Mouse (Mus musculus): ENCODE measurements around the gene Arih1. TPM values are rescaled to one million over a fixed set of nuclear protein-coding genes. Genes with fewer than 3 reads are reported as not detected.

Gene Arih1
- polyA plus RNA-seq, 1 experiment = 16.9 TPM

DNA sequence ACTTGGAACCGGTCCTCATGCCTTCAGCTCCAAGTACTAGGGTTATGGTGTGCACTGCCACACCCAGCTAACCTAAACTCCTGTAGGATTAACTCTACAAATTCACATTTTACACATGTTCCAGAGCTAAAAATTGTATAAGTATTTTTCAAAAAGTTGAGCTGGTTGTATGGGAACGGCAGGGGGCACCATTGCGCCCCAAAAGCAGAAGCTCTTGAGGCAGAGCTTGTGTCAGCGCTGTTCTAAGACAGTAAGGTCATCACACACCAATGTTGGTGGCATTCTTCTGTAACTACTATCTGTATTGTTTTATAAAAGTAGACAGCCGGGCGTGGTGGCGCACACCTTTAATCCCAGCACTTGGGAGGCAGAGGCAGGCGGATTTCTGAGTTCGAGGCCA is 146.4 kb downstream of the Arih1 start:
- no peak overlapping the region for H3K4me3 ChIP-seq (ENCODE audit: insufficient read depth, low read depth, low read length)
- 81% methylated on average over 9 of the region's 9 CpGs for WGBS
- H3K27me3 ChIP-seq (replicated peaks; ENCODE audit: control insufficient read depth, insufficient read depth, low read length) = no peaks in the 10 kb centered on the region
- DNase-seq = peak; percentile 7
- no peaks in the 10 kb centered on the region for H3K4me1 ChIP-seq (ENCODE audit: control insufficient read depth, insufficient read depth, low read length)
- peaks cover 1% of the 10 kb centered on the region; the same call in 1 of the 2 replicates for H3K36me3 ChIP-seq (ENCODE audit: control insufficient read depth, insufficient read depth, low read length)
- H3K27ac ChIP-seq (ENCODE audit: insufficient read depth, low read depth, low read length) = no peak overlapping the region
- TF ChIP-seq CTCF (conservative IDR thresholded peaks at IDR 0.05; ENCODE audit: insufficient read depth, insufficient read length, low read depth, low read length) (peak; percentile 64), POLR2A (IDR thresholded peaks at IDR 0.05; ENCODE audit: low read depth, low read length) (no peak)

DNA sequence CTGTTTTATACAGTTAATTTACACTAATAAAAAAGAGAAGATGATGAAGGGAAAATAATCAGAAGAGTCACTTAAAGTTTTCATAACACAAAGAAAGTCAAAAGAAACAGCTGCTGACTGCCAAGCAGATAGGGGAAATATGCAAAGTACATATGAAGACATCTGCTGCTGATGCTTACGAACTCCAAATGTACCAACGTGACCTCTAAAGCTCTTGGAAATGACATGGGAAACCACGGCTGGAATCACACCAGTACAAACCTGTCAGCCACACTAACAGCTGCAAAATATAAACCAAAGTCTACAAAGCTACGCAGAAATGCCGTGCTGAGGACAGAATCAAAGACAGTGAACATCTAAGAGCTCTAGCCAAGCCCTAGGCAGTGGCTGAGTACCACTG is 147.3 kb downstream of the Arih1 start:
- no peak overlapping the region for H3K4me3 ChIP-seq (ENCODE audit: insufficient read depth, low read depth, low read length)
- 80% methylated on average over 5 of the region's 5 CpGs for WGBS
- no peaks in the 10 kb centered on the region for H3K27me3 ChIP-seq (replicated peaks; ENCODE audit: control insufficient read depth, insufficient read depth, low read length)
- H3K4me1 ChIP-seq (ENCODE audit: control insufficient read depth, insufficient read depth, low read length) = no peaks in the 10 kb centered on the region
- no peak overlapping the region for H3K27ac ChIP-seq (ENCODE audit: insufficient read depth, low read depth, low read length)
- no peak for TF ChIP-seq CTCF (conservative IDR thresholded peaks at IDR 0.05; ENCODE audit: insufficient read depth, insufficient read length, low read depth, low read length)
- TF ChIP-seq POLR2A (IDR thresholded peaks at IDR 0.05; ENCODE audit: low read depth, low read length) = no peak
- DNase-seq = no peak
- peaks cover 1% of the 10 kb centered on the region; the same call in 1 of the 2 replicates for H3K36me3 ChIP-seq (ENCODE audit: control insufficient read depth, insufficient read depth, low read length)

DNA sequence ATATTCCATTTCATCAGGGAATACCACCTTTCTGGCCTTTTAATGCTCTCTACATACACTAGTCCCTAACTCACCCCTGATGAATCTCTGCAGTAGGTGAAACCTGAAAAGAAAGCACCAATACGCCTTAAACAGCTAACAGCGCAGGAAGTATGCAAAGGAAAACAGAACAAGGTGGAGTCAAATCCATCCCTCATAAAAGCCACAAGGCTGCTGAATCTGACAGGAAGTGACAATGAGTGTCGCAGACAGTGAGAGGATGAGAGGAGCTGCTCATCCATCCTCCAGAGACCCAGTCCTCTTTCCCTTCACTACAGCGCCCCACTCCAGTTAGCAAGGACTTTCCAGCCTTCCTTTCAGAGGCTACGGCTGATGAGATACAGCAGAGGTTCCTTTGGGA is 148.0 kb downstream of the Arih1 start:
- 90% methylated on average over 5 of the region's 5 CpGs for WGBS
- Histone ChIP-seq H3K36me3 (ENCODE audit: control insufficient read depth, insufficient read depth, low read length) (peaks cover 1% of the 10 kb centered on the region; the same call in 1 of the 2 replicates), H3K4me1 (ENCODE audit: control insufficient read depth, insufficient read depth, low read length) (no peaks in the 10 kb centered on the region), H3K4me3 (ENCODE audit: insufficient read depth, low read depth, low read length) (no peak overlapping the region), H3K27ac (ENCODE audit: insufficient read depth, low read depth, low read length) (no peak overlapping the region), H3K27me3 (replicated peaks; ENCODE audit: control insufficient read depth, insufficient read depth, low read length) (no peaks in the 10 kb centered on the region)
- DNase-seq = no peak
- TF ChIP-seq POLR2A (IDR thresholded peaks at IDR 0.05; ENCODE audit: low read depth, low read length) (no peak), CTCF (conservative IDR thresholded peaks at IDR 0.05; ENCODE audit: insufficient read depth, insufficient read length, low read depth, low read length) (no peak)

Other genes with a start within 250 kb of the Arih1 start
- gene Adpgk, start 195.1 kb downstream of the Arih1 start, polyA plus RNA-seq (2012; rRNA removed) = 7.8 and 10.9 TPM in 2 replicates
- gene Bbs4, start 133.1 kb downstream of the Arih1 start, polyA plus RNA-seq (2012; rRNA removed) = 4.6 and 4.9 TPM in 2 replicates
- gene Hexa, start 52.9 kb upstream of the Arih1 start, polyA plus RNA-seq (2012; rRNA removed) = 76.1 and 77.7 TPM in 2 replicates
- 0.14 TPM in 1 of 2 replicates, not detected in the other for gene Tmem202, start 53.2 kb upstream of the Arih1 start, polyA plus RNA-seq (2012; rRNA removed)
- gene Celf6, start 91.3 kb upstream of the Arih1 start, polyA plus RNA-seq (2012; rRNA removed) = 0.18 and 0.30 TPM in 2 replicates
- 15.3 and 19.1 TPM in 2 replicates for gene Parp6, start 130.7 kb upstream of the Arih1 start, polyA plus RNA-seq (2012; rRNA removed)
- 669 and 682 TPM in 2 replicates for gene Pkm, start 169.8 kb upstream of the Arih1 start, polyA plus RNA-seq (2012; rRNA removed)
- gene Gramd2, start 193.5 kb upstream of the Arih1 start, polyA plus RNA-seq (2012; rRNA removed) = 0.31 and 0.53 TPM in 2 replicates